Mouse (Mus musculus) layer of hippocampus, adult 2 months (tissue): ENCODE measurements around the gene Hid1. TPM values are rescaled to one million over a fixed set of nuclear protein-coding genes. Genes with fewer than 3 reads are reported as not detected.

ENCODE experiments used
- DNase-seq, 2 experiments: peaks; one replicate each; pipeline ENCODE4 v3.0.0; 2022; ENCODE audit warnings: low spot score in 2 of 2
- H3K27ac ChIP-seq: fragments of 200-600 bp; 2 replicates; pipeline ENCODE4 v1.8.1; 2022
- H3K4me3 ChIP-seq: fragments of 200-600 bp; 2 replicates; pipeline ENCODE4 v1.8.1; 2022; ENCODE audit warnings: mild to moderate bottlenecking
- CTCF ChIP-seq: fragments of 200-600 bp; conservative IDR thresholded peaks from 2 replicates; pipeline ENCODE4 v1.8.1; 2022; ENCODE audit warnings: antibody characterized with exemption, mild to moderate bottlenecking, moderate library complexity
- total RNA-seq, 2 experiments: library from RNA; stranded (reverse); gene quantifications; 2 replicates each; pipeline ENCODE4 v1.2.3; 2021

Gene Hid1
- total RNA-seq, 2 experiments from 2014 or later: 110 to 119 TPM

- H3K4me3 ChIP-seq: no peak overlapping the region
- no peak for TF ChIP-seq CTCF
- no peak overlapping the region for H3K27ac ChIP-seq
- no peak for DNase-seq
These were observed 22.6 kb downstream of the Hid1 start for GRCm38 (mm10) chr11:115344967-115345366.

DNA sequence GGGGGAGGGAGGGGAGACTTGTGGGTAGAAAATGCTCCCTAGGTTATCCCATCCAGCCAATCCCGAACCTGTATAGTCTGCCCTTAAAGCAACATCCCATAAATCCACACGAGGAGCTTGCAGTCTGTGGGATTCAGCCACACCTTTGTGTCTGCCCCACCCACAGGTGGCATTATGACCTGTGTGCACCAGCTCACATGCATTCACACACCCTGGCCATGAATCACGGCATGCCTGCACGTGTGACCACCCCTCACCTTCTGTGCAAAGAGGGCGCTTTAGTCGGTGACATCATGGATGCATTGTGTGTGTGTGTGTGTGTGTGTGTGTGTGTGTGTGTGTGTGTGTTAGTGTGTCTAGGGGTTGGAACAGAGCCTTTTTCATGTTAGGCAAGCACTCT is 25.7 kb downstream of the Hid1 start:
- Histone ChIP-seq H3K27ac (no peak overlapping the region), H3K4me3 (no peak overlapping the region)
- DNase-seq: no peak
- no peak for TF ChIP-seq CTCF

- no peak for TF ChIP-seq CTCF
- Histone ChIP-seq H3K27ac (no peak overlapping the region), H3K4me3 (no peak overlapping the region)
- DNase-seq: no peak
These were observed 26.3 kb downstream of the Hid1 start for GRCm38 (mm10) chr11:115341246-115341645.

GRCm38 (mm10) chr11:115337826-115338225 is 29.7 kb downstream of the Hid1 start:
- DNase-seq: no peak
- H3K4me3 ChIP-seq: no peak overlapping the region
- no peak overlapping the region for H3K27ac ChIP-seq
- no peak for TF ChIP-seq CTCF

DNA sequence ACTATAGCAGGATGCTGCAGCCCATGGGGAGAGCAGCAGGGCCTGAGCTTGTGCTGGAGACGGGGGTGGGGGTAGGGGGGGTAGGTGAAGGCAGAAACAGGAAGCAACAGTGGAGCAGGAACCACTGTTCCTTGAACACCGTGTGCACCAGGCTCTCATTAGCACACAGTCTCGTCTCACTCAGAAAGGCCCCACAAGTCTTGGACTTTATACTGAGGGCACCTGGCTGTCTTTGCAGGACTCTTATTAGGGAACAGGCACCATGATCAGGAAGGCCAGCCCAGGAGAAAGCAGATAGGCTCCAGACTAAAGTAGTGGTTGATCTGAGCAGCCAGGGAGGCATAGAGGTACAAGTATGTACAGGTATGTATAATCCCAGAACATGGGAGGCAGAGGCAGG is 30.2 kb downstream of the Hid1 start:
- no peak for DNase-seq
- Histone ChIP-seq H3K4me3 (no peak overlapping the region), H3K27ac (no peak overlapping the region)
- TF ChIP-seq CTCF: no peak

- no peak for TF ChIP-seq CTCF
- no peak overlapping the region for H3K27ac ChIP-seq
- no peak overlapping the region for H3K4me3 ChIP-seq
- no peak for DNase-seq
These were observed 31.4 kb downstream of the Hid1 start for GRCm38 (mm10) chr11:115336115-115336514.

GRCm38 (mm10) chr11:115335223-115335622 is 32.3 kb downstream of the Hid1 start:
- no peak for TF ChIP-seq CTCF
- no peak overlapping the region for H3K27ac ChIP-seq
- no peak overlapping the region for H3K4me3 ChIP-seq
- no peak for DNase-seq

- DNase-seq: no peak
- Histone ChIP-seq H3K27ac (no peak within 1 kb of the TSS), H3K4me3 (no peak within 1 kb of the TSS; the same call in 1 of the 2 replicates)
- no peak for TF ChIP-seq CTCF
These were observed 33.0 kb downstream of the Hid1 start, which contains the start of gene Otop3 for GRCm38 (mm10) chr11:115334531-115334930. Otop3 (plus strand) TSS chr11:115334731.

GRCm38 (mm10) chr11:115329339-115329738 is 38.2 kb downstream of the Hid1 start:
- no peak overlapping the region for H3K27ac ChIP-seq
- no peak overlapping the region for H3K4me3 ChIP-seq
- DNase-seq: no peak
- TF ChIP-seq CTCF: peak; percentile 56

DNA sequence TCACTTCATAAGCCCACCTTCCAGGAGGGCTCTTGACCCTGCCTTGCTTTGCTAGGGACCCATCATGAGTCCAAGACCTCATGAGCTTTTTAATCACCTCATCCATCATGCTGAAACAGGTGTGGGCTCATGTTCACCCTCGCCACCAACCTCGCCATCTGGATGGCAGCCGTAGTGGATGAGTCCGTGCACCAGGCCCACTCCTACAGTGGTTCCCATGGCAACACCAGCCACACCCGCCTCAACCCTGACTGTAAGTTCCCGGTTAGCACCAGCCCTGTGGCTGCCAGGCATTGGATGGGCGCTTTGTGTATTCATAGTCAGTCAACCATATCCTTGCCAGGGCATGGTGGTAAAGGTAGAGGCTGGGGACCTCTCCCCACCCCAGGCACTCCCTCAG is 40.8 kb downstream of the Hid1 start:
- no peak overlapping the region for H3K27ac ChIP-seq
- TF ChIP-seq CTCF: no peak
- peak in 1 of 2 experiments; percentile 27 for DNase-seq
- no peak overlapping the region for H3K4me3 ChIP-seq

- Histone ChIP-seq H3K27ac (no peak overlapping the region), H3K4me3 (no peak overlapping the region)
- no peak for TF ChIP-seq CTCF
- DNase-seq: no peak
These were observed 44.2 kb downstream of the Hid1 start for GRCm38 (mm10) chr11:115323354-115323753.

- no peak within 1 kb of the TSS for H3K27ac ChIP-seq
- DNase-seq: peak in 1 of 2 experiments; percentile 51
- peak within 1 kb of the TSS; percentile 31; the same call in 1 of the 2 replicates for H3K4me3 ChIP-seq
- TF ChIP-seq CTCF: peak; percentile 87
These were observed 45.5 kb downstream of the Hid1 start, which contains the start of gene Ush1g for GRCm38 (mm10) chr11:115321906-115322693. Ush1g (minus strand) TSS chr11:115322041.

DNA sequence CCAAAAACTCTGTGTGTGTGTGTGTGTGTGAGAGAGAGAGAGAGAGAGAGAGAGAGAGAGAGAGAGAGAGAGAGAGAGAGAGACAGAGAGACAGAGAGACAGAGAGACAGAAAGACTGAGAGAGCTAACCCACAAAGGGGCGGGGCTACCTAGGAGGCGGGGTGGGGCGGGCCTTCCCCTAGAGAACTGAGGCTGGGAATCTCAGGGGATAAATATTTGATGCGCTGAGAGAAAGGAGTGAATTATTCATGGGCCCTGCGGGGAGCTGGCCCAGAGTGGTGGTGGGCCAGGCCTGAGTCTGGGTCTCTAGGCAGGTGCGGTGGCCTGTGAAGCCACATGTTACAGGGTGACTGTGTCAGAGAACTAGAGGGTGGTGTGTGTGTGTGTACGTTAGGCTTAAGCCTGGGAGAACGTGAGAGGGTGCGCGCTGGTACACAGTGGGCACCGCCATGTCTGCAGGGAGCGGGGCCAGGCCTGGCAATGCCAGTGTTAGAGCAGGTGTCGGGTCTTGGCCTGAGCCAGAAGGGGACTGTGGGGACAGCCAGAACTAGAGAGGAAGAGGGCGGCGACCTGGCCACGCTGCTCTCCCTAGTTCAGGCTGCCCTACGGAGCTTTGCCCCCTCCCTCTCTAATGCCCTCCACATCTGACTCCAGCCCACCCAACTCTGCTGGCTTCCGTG is 47.7 kb downstream of the Hid1 start:
- no peak overlapping the region for H3K4me3 ChIP-seq
- TF ChIP-seq CTCF: no peak
- no peak for DNase-seq
- H3K27ac ChIP-seq: no peak overlapping the region
